Mouse (Mus musculus) cerebellum, adult 18-20 months (tissue): ENCODE data around the gene Hbs1l.

ENCODE experiments used
- DNase-seq, 2 experiments: peaks; one replicate each; pipeline ENCODE4 v3.0.0; 2021

Gene Hbs1l

GRCm38 (mm10) chr10:21405707-21406534 lies 110.1 kb downstream of the Hbs1l start:
- DNase-seq, result peak; percentile 20 to 23

GRCm38 (mm10) chr10:21410711-21411110 lies 114.9 kb downstream of the Hbs1l start:
- no peak for DNase-seq

GRCm38 (mm10) chr10:21411621-21412205 lies 115.9 kb downstream of the Hbs1l start:
- DNase-seq, result no peak

- no peak for DNase-seq
Observed at GRCm38 (mm10) chr10:21415031-21415430, 119.3 kb downstream of the Hbs1l start.

- no peak for DNase-seq
Observed at GRCm38 (mm10) chr10:21416184-21416583, 120.4 kb downstream of the Hbs1l start.
